Mouse (Mus musculus) ZHBTc4 (cell line): Measurements from ENCODE around the gene Mief1.

Experiments used
- DNase-seq: peaks from one replicate; pipeline ENCODE4 v3.0.0-alpha.2; 2011; ENCODE audit warnings: low read depth, low spot score

Gene Mief1

GRCm38 (mm10) chr15:80228071-80228800, 5.6 kb upstream of the Mief1 start:
- DNase-seq: peak; percentile 58

- DNase-seq: no peak
Observed at GRCm38 (mm10) chr15:80232331-80232730, 1.5 kb upstream of the Mief1 start.

GRCm38 (mm10) chr15:80233053-80233452, 765 bp upstream of the Mief1 start:
- DNase-seq: no peak

DNA sequence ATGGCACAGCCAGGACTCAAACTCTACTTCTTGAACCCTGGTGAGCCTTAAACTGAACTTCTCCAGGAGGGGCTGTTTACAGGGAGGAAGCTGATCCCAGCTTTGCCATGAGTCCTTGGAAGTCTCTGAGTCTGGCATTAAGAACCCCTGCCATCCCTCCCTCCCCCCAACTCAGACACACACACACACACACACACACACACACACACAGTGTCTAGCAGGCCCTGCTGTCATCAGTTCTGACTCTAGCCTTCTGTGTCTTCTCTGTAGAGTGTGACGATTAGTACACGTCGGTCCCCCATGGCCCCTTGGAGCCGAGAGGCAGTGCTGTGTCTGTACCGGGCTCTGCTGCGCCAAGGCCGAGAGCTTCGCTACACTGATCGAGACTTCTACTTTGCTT, 1.7 kb downstream of the Mief1 start, which contains the start of gene AC140267.1:
TSS of gene AC140267.1 (plus strand) at position 301 of the 400 bp plus-strand sequence.
- DNase-seq: no peak

GRCm38 (mm10) chr15:80248135-80248534, 14.3 kb downstream of the Mief1 start:
- no peak for DNase-seq

DNA sequence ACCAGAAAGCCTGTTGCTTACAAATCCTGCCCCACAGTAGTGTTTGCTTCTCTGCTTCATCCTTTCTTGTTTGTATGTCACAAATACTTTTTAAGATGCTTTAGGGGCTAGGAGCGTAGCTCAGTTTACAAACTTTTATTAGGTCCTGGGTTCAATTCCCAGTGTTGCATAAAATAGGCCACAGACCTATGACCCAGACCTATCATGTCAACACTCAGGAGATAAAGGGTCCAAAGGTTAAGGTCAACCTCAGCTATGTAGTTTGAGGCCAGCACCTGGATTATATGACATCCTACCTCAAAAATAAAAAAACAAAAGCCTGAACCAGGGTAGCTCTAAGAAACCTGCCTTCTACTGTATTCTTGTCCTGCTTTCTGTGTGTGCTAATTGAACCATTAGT, 14.8 kb downstream of the Mief1 start:
- no peak for DNase-seq

- no peak for DNase-seq
Observed at GRCm38 (mm10) chr15:80249672-80250071, 15.9 kb downstream of the Mief1 start.

GRCm38 (mm10) chr15:80250586-80250985, 16.8 kb downstream of the Mief1 start:
- DNase-seq: no peak

DNA sequence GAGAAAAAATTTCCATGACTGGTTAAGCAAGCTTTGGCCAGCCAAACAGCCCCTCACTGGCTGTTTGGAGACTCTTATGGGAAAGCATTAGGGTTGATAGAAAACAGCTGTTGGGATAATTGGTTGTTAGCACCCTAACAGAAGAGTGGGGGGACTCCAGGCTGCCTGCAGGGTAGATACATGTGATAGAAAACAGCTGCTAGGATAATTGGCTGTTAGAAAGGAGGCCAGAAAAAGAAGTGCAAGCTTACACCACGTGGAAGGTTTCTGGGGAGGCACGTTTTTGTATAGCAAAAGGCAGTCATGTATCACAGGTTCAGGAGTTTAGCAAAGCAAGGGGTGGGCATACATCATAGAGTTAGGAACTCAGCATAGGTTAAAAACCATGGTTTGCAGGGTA, 19.7 kb downstream of the Mief1 start:
- no peak for DNase-seq

DNA sequence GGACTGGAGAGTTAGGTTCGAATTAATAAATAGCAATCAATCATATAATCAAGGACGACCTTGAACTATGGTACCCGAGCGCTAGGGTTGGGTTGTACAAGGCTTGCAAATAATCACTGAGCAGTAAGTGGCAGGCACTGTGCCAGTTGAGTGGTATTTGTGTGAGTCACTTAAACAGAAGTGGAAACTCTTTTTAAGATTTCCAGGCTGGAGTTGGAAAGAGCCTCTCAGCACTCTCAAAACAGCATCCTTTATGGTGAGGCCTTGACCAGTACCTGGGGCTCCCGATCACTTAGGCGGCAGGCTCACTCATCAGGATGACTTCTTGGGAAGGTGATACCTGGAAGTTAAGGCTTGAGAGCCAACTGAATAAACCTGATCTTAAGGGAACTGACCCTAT, 20.4 kb downstream of the Mief1 start:
- no peak for DNase-seq

DNA sequence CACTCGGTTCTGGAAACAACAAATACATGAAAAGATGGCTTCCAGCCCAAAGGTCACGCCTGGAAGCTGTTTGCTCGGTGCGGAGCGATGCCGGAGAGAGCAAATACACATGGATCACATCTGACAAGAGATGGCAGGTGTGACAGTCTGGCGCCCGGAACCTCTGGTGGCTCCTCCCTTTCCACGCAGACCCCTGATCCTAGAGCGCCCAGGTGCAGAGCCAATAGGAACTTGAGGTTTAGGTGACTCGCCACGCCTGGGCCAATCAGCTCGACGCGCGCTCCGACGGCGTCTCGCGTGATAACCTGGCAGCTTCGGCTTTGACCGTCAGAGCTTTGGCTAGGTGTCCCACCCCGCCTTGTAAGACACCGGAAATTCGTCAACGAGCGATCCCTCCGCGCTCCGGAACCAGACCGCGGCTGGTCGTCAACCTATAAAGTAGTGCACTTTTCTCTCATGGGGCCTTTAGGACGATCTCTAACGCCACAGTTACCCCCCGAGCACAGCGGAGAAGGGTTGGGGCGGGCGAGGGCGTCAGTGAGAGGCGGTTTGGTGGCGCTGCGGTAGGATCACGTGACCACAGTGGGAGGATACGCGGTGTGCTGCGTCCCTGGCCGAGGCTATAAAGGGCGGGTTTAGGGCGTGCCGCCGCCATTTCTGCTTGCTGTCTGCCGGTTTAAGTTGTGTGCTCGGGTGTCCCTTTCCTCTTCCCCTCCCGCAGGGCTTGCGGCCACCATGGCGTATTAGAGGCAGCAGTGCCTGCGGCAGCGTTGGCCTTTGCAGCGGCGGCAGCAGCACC, 21.2 kb downstream of the Mief1 start, which contains the start of gene Atf4:
TSS of gene Atf4 (plus strand) at position 338 of the 799 bp plus-strand sequence.
- DNase-seq: peak; percentile 100

- DNase-seq: peak; percentile 92
Observed at GRCm38 (mm10) chr15:80255646-80256121, 21.9 kb downstream of the Mief1 start.

- no peak for DNase-seq
Observed at GRCm38 (mm10) chr15:80256242-80256641, 22.4 kb downstream of the Mief1 start.

DNA sequence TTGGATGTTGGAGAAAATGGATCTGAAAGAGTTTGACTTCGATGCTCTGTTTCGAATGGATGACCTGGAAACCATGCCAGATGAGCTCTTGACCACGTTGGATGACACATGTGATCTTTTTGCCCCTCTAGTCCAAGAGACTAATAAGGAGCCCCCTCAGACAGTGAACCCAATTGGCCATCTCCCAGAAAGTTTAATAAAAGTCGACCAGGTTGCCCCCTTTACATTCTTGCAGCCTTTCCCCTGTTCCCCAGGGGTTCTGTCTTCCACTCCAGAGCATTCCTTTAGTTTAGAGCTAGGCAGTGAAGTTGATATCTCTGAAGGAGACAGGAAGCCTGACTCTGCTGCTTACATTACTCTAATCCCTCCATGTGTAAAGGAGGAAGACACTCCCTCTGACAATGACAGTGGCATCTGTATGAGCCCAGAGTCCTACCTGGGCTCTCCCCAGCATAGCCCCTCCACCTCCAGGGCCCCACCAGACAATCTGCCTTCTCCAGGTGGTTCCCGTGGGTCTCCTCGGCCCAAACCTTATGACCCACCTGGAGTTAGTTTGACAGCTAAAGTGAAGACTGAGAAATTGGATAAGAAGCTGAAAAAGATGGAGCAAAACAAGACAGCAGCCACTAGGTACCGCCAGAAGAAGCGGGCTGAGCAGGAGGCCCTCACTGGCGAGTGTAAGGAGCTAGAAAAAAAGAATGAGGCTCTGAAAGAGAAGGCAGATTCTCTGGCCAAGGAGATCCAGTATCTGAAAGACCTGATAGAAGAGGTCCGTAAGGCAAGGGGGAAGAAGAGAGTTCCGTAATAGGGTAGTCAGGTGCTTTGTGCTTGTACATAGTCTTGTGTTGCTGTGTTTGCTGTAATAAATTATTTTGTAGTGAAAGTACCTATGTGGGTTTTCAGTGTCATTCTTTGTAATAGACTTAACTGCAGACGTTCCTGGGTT, 23.1 kb downstream of the Mief1 start:
- DNase-seq: peak; percentile 41

- DNase-seq: peak; percentile 65
Observed at GRCm38 (mm10) chr15:80257602-80258239, 23.9 kb downstream of the Mief1 start.

- peak; percentile 87 for DNase-seq
Observed at GRCm38 (mm10) chr15:80258240-80259170, 24.7 kb downstream of the Mief1 start.

GRCm38 (mm10) chr15:80259406-80260045, 25.7 kb downstream of the Mief1 start:
- peak; percentile 78 for DNase-seq

GRCm38 (mm10) chr15:80260677-80261076, 26.9 kb downstream of the Mief1 start:
- peak; percentile 90 for DNase-seq

- DNase-seq: no peak
Observed at GRCm38 (mm10) chr15:80261100-80261499, 27.3 kb downstream of the Mief1 start.
